Mouse (Mus musculus): ENCODE measurements around the gene Umps. TPM values are rescaled to one million over a fixed set of nuclear protein-coding genes. Genes with fewer than 3 reads are reported as not detected.

Gene Umps
- polyA plus RNA-seq, 1 experiment from 2014 or later, result 58.2 TPM

DNA sequence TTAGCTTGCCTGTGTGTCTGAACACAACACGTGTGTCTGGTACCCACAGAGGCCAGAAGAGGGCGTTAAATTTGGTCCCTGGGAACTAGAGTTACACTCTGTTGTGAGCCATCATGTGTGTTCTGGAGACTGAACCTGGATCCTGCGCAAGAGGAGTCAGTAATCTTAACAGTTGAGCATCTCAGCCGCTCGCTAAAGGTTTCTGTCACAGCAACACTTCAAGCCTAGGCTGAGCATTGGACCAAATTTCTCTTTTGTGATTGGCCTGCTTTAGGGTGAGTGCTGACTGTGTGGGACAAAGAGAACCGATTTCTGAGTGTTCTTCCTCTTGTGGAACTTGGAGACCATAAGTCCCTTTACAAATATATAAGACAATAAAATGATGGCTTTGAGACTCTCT, 16.5 kb downstream of the Umps start:
- Histone ChIP-seq H3K36me3 (peaks cover 74% of the 10 kb centered on the region), H3K9me3 (no peaks in the 10 kb centered on the region), H3K27ac (no peak overlapping the region), H3K4me3 (no peak overlapping the region), H3K4me1 (peaks cover 14% of the 10 kb centered on the region), H3K9ac (no peak overlapping the region), H3K27me3 (no peaks in the 10 kb centered on the region), H3K4me2 (replicated peaks) (no peak overlapping the region)
- no peak for ATAC-seq (ENCODE audit: low FRiP score, low read depth)
- WGBS, result 84% methylated on average over 6 of the region's 6 CpGs

DNA sequence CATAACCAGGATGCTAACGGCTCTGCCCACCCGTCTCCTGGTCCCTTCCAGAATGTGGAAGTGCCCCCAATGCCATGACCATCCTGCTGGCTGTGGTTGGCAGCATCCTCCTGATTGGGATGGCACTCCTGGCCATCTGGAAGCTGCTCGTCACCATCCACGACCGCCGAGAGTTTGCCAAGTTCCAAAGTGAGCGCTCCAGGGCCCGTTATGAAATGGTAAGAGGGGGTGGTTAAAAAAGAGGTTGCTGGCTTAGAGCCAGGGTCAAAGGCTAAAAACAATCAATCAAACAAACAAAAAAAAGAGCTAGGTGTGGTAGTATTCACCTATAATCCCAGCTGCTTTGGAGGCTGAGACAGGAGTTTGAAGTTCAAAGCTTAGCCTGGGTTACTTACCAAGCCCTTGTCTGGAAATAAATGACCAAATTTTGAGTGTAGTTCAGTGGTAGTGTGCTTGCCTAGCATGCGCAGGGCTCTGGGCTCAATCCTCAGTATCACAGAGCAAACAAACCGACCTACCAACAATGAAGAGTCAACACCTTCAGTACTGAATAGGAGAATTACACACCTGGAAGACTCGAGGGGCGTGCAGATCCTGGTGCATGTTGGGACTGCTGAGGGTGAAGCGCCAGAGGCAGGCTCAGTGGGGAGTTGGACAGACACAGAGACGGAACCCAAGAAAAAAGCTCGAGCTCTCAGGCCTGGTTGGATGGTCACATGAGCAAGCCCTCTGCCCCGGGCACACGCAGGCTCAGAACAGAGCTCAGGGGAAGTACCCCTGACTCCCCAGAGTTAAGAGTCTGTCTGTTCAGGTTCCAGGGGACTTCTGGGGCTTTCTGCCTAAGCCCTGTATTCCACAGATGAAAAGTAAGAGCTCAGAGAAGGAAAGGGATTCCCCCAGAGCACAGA, 18.9 kb downstream of the Umps start:
- Histone ChIP-seq H3K4me3 (no peak overlapping the region), H3K4me2 (replicated peaks) (no peak overlapping the region), H3K27me3 (no peaks in the 10 kb centered on the region), H3K9ac (no peak overlapping the region), H3K4me1 (peaks cover 26% of the 10 kb centered on the region), H3K27ac (no peak overlapping the region), H3K9me3 (no peaks in the 10 kb centered on the region), H3K36me3 (peaks cover 54% of the 10 kb centered on the region)
- no peak for ATAC-seq (ENCODE audit: low FRiP score, low read depth)
- 83% methylated on average over 17 of the region's 17 CpGs for WGBS

DNA sequence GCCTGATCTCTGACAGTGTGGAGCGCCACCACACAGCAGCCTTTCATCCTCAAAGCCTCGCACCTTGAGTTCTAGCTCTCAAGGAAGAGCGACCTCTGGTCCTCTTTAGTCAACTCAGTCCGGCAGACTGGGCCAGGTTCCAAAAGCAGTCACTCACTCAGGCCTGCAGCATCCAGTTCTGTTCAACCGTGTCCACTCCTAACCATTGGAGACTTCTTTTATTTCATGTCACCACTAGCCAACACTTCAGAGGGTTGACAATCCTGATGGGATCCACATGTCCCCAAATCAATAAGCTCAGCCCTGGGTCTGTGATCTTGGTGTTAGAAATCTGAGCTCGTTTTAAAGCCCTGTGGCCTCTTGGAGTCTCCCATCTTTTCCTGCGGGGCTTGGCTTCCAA, 20.8 kb downstream of the Umps start:
- Histone ChIP-seq H3K9me3 (no peaks in the 10 kb centered on the region), H3K4me1 (peaks cover 45% of the 10 kb centered on the region), H3K27me3 (no peaks in the 10 kb centered on the region), H3K27ac (no peak overlapping the region), H3K36me3 (peaks cover 57% of the 10 kb centered on the region), H3K4me2 (replicated peaks) (no peak overlapping the region), H3K4me3 (no peak overlapping the region), H3K9ac (no peak overlapping the region; the same call in 1 of the 2 replicates)
- ATAC-seq (ENCODE audit: low FRiP score, low read depth), result no peak
- WGBS, result 46% methylated on average over 7 of the region's 7 CpGs

DNA sequence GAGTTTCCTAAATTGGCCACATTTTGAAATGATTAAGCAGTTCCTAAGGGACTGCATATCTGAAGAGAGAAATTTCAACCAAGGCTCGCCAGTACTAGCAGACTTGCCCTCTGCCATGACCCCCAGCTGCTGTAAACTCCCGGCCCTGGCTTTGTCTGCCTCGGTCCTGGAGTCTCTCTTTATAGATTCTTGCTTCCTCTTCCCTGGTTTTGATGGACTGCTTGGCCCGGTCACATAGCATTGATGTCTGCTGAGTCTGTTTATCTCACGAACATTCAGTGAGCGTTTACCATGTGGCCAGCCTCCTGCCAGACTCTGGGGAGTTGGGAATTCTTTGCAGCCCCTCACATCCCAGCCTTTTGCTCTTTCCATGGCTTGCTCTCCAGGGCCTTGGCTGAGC, 22.1 kb downstream of the Umps start:
- Histone ChIP-seq H3K4me3 (no peak overlapping the region), H3K36me3 (peaks cover 59% of the 10 kb centered on the region), H3K27me3 (no peaks in the 10 kb centered on the region), H3K9me3 (no peaks in the 10 kb centered on the region), H3K4me2 (replicated peaks) (no peak overlapping the region), H3K9ac (no peak overlapping the region), H3K4me1 (peaks cover 56% of the 10 kb centered on the region), H3K27ac (0 out of 2 replicates have a peak overlapping the region, but pooled peaks have one; percentile 3)
- ATAC-seq (ENCODE audit: low FRiP score, low read depth), result no peak
- 20% methylated on average over 6 of the region's 6 CpGs for WGBS

DNA sequence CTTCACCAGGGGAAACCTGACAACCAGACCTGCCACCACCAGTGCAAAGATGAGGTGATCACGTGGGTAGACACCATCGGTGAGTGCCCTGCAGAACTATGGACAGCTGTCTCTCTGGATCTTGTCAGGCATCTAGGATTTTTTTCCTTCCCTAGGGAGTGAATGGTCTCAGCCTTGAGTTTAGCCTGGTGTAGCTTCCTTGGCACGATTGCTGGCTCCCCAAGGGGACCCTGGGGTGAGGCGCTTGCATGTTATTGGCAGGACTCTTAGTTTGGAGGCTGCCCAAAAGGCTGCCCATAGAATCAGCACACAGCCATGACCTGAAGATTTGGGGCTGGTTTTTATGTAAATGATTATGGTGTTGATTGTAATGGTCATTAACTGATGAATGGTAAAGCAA, 22.7 kb downstream of the Umps start:
- H3K4me1 ChIP-seq, result peaks cover 63% of the 10 kb centered on the region
- WGBS, result 89% methylated on average over 4 of the region's 4 CpGs
- no peaks in the 10 kb centered on the region for H3K27me3 ChIP-seq
- ATAC-seq (ENCODE audit: low FRiP score, low read depth), result no peak
- no peak overlapping the region for H3K27ac ChIP-seq
- no peak overlapping the region for H3K4me3 ChIP-seq
- no peak overlapping the region for H3K9ac ChIP-seq
- no peak overlapping the region for H3K4me2 ChIP-seq (replicated peaks)
- peaks cover 53% of the 10 kb centered on the region for H3K36me3 ChIP-seq
- no peaks in the 10 kb centered on the region for H3K9me3 ChIP-seq

GRCm38 (mm10) chr16:33943388-33943787, 23.4 kb downstream of the Umps start:
- Histone ChIP-seq H3K27ac (no peak overlapping the region), H3K4me1 (peaks cover 70% of the 10 kb centered on the region), H3K27me3 (no peaks in the 10 kb centered on the region), H3K36me3 (peaks cover 45% of the 10 kb centered on the region), H3K4me3 (no peak overlapping the region), H3K9me3 (no peaks in the 10 kb centered on the region), H3K9ac (no peak overlapping the region), H3K4me2 (replicated peaks) (no peak overlapping the region)
- no peak for ATAC-seq (ENCODE audit: low FRiP score, low read depth)
- 97% methylated on average over 6 of the region's 6 CpGs for WGBS

DNA sequence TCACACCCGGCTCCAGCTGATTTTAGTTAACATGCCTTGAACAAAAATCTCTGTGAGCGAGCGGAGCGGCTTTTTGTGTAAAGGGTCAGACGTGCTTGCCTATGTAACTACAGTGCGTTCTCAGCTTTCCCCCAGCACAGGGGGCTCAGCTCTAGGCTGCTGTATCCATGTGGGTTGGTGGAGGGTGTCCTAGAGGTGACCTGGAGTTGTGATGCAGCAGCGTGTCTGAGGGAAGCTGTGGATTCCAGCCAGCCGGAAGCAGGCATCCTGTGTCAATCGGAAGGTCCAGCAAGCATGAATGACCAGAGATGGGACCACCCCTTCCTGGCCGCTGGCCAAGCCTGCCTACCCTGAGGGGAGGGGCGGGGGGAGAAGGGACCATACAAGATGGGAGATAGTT, 24.5 kb downstream of the Umps start:
- H3K36me3 ChIP-seq, result peaks cover 35% of the 10 kb centered on the region
- H3K4me2 ChIP-seq (replicated peaks), result peak overlapping the region; percentile 17; the same call in 1 of the 2 replicates
- no peaks in the 10 kb centered on the region for H3K9me3 ChIP-seq
- WGBS, result 50% methylated on average over 11 of the region's 11 CpGs
- H3K27me3 ChIP-seq, result no peaks in the 10 kb centered on the region
- no peak for ATAC-seq (ENCODE audit: low FRiP score, low read depth)
- no peak overlapping the region for H3K27ac ChIP-seq
- H3K4me3 ChIP-seq, result no peak overlapping the region
- H3K9ac ChIP-seq, result peak overlapping the region; percentile 39; the same call in 1 of the 2 replicates
- H3K4me1 ChIP-seq, result peaks cover 80% of the 10 kb centered on the region

GRCm38 (mm10) chr16:33941271-33941781, 25.5 kb downstream of the Umps start:
- no peak overlapping the region for H3K4me2 ChIP-seq (replicated peaks)
- peaks cover 83% of the 10 kb centered on the region for H3K4me1 ChIP-seq
- no peak overlapping the region for H3K4me3 ChIP-seq
- peaks cover 25% of the 10 kb centered on the region for H3K36me3 ChIP-seq
- no peaks in the 10 kb centered on the region for H3K27me3 ChIP-seq
- H3K27ac ChIP-seq, result peak overlapping the region; percentile 48; the same call in 1 of the 2 replicates
- no peak overlapping the region for H3K9ac ChIP-seq
- no peaks in the 10 kb centered on the region for H3K9me3 ChIP-seq
- no peak for ATAC-seq (ENCODE audit: low FRiP score, low read depth)
- WGBS, result 67% methylated on average over 11 of the region's 11 CpGs

- no peaks in the 10 kb centered on the region for H3K27me3 ChIP-seq
- no peak overlapping the region for H3K9ac ChIP-seq
- no peak overlapping the region for H3K4me3 ChIP-seq
- H3K36me3 ChIP-seq, result peaks cover 19% of the 10 kb centered on the region
- WGBS, result 76% methylated on average over 5 of the region's 5 CpGs
- no peak overlapping the region for H3K4me2 ChIP-seq (replicated peaks)
- no peak overlapping the region; the same call in 1 of the 2 replicates for H3K27ac ChIP-seq
- H3K4me1 ChIP-seq, result peaks cover 79% of the 10 kb centered on the region
- ATAC-seq (ENCODE audit: low FRiP score, low read depth), result no peak
- no peaks in the 10 kb centered on the region for H3K9me3 ChIP-seq
Observed at GRCm38 (mm10) chr16:33940095-33940494, 26.7 kb downstream of the Umps start.

DNA sequence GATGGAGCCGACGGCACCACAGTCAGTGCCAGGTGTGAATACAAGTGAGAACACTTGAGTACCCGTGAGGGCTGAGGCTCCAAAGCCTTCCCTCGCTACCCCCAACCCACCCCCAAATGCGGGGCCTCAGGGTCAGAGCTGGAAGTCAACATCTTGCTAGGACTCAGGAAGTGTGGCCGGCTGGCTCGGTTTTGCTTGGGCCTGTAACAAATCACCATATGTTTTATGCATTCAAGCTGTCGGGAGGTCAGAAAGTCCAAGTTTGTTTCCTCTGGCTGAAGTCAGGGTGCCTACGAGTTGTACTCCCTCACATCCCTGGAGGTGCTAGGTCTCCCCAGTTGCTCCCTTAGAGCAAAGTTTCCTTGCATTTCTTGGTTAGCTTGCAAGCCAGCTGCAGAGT, 27.2 kb downstream of the Umps start:
- Histone ChIP-seq H3K36me3 (peaks cover 14% of the 10 kb centered on the region), H3K4me3 (no peak overlapping the region), H3K27me3 (no peaks in the 10 kb centered on the region), H3K27ac (no peak overlapping the region; the same call in 1 of the 2 replicates), H3K9me3 (no peaks in the 10 kb centered on the region), H3K4me1 (peaks cover 79% of the 10 kb centered on the region), H3K9ac (no peak overlapping the region), H3K4me2 (replicated peaks) (no peak overlapping the region)
- no peak for ATAC-seq (ENCODE audit: low FRiP score, low read depth)
- 23% methylated on average over 9 of the region's 9 CpGs for WGBS

DNA sequence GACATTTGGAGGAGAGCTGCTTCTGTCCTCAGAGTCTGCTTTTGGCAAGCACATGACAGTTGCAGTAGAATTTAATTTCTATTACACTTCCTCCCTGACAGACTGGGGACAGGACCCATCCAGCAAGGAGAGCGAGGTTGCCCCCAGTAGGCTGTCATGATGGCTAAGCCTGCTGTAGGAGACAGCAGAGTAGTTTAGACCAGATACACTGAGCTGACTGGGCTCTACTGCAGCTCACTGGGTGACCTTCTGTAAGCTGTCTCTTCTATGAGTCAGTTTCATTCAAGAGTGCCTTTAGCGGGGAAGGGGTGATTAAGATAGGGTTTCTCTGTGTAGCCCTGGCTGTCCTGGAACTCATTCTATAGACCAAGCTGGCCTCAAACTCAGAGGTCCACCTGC, 27.7 kb downstream of the Umps start:
- no peaks in the 10 kb centered on the region for H3K9me3 ChIP-seq

DNA sequence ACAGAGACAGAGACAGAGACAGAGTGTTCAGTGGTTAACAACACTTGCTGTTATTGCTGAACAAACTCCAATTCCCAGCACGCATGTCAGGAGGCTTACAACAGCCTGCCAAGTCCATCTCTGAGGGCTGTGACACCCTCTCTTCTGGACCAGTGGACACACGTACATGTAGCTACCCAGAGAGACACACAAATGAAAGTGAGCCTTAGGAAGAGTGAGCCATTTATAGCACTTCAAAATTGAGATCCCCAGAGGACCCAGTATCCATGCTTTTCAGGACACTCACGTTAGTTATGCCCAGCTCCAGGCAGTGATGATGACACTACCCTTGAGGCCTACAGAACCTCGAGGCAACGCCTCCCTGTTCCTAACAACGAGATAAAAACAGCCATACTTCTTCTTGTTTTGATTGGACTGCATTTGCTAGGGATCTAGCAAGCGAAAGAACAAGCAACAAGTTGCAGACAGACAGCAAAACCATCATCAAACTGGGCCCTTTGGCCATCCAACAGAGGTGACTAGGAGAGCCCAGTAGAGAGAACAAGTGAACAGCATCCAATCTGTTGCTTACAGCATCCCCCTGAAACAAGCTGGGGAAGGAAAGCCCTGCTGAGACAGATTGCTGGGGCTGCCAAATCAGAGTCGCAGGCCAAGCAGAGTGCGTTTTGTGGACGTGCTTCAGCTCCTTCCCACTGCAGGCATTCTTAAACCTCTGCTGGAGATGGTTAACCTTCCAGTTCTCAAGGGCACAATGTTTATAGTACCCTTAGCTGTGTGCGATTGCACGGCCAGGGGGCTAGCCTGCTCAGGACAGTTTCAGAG, 28.3 kb downstream of the Umps start:
- no peaks in the 10 kb centered on the region for H3K9me3 ChIP-seq
- 63% methylated on average over 12 of the region's 12 CpGs for WGBS
- no peaks in the 10 kb centered on the region for H3K27me3 ChIP-seq
- H3K36me3 ChIP-seq, result peaks cover 14% of the 10 kb centered on the region
- no peak for ATAC-seq (ENCODE audit: low FRiP score, low read depth)
- H3K27ac ChIP-seq, result no peak overlapping the region
- H3K4me1 ChIP-seq, result peaks cover 85% of the 10 kb centered on the region
- H3K4me3 ChIP-seq, result no peak overlapping the region
- no peak overlapping the region for H3K4me2 ChIP-seq (replicated peaks)
- H3K9ac ChIP-seq, result no peak overlapping the region

More for the DNA sequence above, 27.7 kb downstream of the Umps start:
- Histone ChIP-seq H3K4me1 (peaks cover 80% of the 10 kb centered on the region), H3K4me3 (no peak overlapping the region), H3K4me2 (replicated peaks) (no peak overlapping the region), H3K36me3 (peaks cover 14% of the 10 kb centered on the region), H3K27ac (no peak overlapping the region), H3K9ac (no peak overlapping the region), H3K27me3 (no peaks in the 10 kb centered on the region)
- 66% methylated on average over 2 of the region's 2 CpGs for WGBS
- ATAC-seq (ENCODE audit: low FRiP score, low read depth), result no peak

Data from limb, embryonic 13.5 days (tissue).